Mouse (Mus musculus) heart, embryonic 16.5 days (tissue): ENCODE measurements at regions not wholly inside any gene's neighbourhood (a gene's known extent, or its start where the extent isn't known, plus 50 kb on each side); places are given as distances from the start of the nearest gene placed in this dataset.

Source experiments
- ATAC-seq: fragments of 200-750 bp; cut with Nextera tagmentation; replicated peaks from 2 replicates; pipeline ENCODE4 v1.8.0; 2017; ENCODE audit warnings: moderate number of reproducible peaks; ENCODE audit not compliant: insufficient read depth, low FRiP score; ENCODE audit errors: extremely low read depth
- H3K27ac ChIP-seq: fragments of 300-500 bp; sonication (generic); 2 replicates; pipeline ENCODE4 v1.5.1; 2014; ENCODE audit warnings: mild to moderate bottlenecking, low read length, control low read depth, moderate library complexity
- H3K27me3 ChIP-seq: fragments of 300-500 bp; sonication (generic); 2 replicates; pipeline ENCODE4 v1.6.1; 2014; ENCODE audit warnings: low read length, mixed read lengths; ENCODE audit not compliant: control insufficient read depth, insufficient read depth
- H3K36me3 ChIP-seq: fragments of 300-500 bp; sonication (generic); 2 replicates; pipeline ENCODE4 v1.6.1; 2014; ENCODE audit not compliant: control insufficient read depth, insufficient read depth
- H3K4me1 ChIP-seq: fragments of 300-500 bp; sonication (generic); 2 replicates; pipeline ENCODE4 v1.6.1; 2014; ENCODE audit warnings: low read length, mixed read lengths; ENCODE audit not compliant: control insufficient read depth, insufficient read depth
- H3K4me2 ChIP-seq: fragments of 300-500 bp; sonication (generic); 2 replicates; pipeline ENCODE4 v1.6.1; 2014; ENCODE audit warnings: low read depth, mild to moderate bottlenecking, control low read depth, low read length
- H3K4me3 ChIP-seq: fragments of 300-500 bp; sonication (generic); 2 replicates; pipeline ENCODE4 v1.5.1; 2014; ENCODE audit warnings: mild to moderate bottlenecking, control low read depth, low read length
- H3K9ac ChIP-seq: fragments of 300-500 bp; sonication (generic); 2 replicates; pipeline ENCODE4 v1.6.1; 2014; ENCODE audit warnings: low read length, control low read depth
- H3K9me3 ChIP-seq: fragments of 300-500 bp; sonication (generic); replicated peaks from 2 replicates; pipeline ENCODE4 v1.6.1; 2016; ENCODE audit warnings: low read length; ENCODE audit not compliant: control insufficient read depth
- WGBS: fragments of 180-500 bp; shearing (Covaris S2); extraction: QIAGEN DNeasy Blood & Tissue Kit; methylation state at CpG from one replicate; pipeline ENCODE4 v1.1.7; 2014; 5-methylcytosine and 5-hydroxymethylcytosine counted together

DNA sequence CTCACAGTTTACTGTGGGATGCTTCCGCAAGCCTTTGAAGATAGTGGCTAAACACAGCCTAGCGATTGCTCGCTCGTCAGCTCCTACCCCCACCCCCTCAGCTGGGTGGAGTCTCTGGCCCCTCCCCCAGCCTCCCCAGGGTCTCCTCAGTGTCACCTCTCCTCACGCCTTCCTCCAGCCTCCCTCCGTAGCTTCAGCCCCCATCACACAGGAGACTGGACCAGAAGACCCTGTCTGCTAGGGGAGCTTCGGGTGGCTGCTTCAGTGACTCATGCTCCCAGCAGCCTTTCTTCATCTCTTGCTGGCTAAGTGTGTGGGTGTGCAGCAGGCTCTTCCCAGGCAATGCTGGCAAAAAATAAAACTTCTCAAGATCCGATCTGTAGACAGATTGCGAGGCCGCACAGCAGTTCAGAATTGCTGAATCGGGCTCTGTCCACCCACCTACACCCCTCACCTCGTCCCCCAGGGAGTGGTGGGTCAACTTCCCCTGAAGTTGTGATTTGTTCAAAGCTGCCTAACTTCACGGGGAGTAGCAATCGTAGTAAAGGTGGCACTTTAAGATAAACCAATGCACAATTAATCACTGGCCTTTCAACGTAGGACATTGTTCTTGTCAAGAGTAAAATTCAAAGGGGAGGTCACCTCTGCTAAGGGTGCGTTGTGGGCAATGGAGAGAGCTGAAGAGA lies 61.2 kb upstream of the Ankrd28 start:
- peak overlapping the region; percentile 43; the same call in 1 of the 2 replicates for H3K27ac ChIP-seq
- 13% methylated on average over 16 of the region's 16 CpGs for WGBS
- H3K4me2 ChIP-seq = peak overlapping the region; percentile 57
- H3K27me3 ChIP-seq = no peaks in the 10 kb centered on the region
- peak overlapping the region; percentile 15; the same call in 1 of the 2 replicates for H3K4me3 ChIP-seq
- H3K9ac ChIP-seq = peak overlapping the region; percentile 23; the same call in 1 of the 2 replicates
- no peaks in the 10 kb centered on the region for H3K36me3 ChIP-seq
- H3K4me1 ChIP-seq = peaks cover 6% of the 10 kb centered on the region; the same call in 1 of the 2 replicates
- ATAC-seq = peak; percentile 86
- no peaks in the 10 kb centered on the region for H3K9me3 ChIP-seq

DNA sequence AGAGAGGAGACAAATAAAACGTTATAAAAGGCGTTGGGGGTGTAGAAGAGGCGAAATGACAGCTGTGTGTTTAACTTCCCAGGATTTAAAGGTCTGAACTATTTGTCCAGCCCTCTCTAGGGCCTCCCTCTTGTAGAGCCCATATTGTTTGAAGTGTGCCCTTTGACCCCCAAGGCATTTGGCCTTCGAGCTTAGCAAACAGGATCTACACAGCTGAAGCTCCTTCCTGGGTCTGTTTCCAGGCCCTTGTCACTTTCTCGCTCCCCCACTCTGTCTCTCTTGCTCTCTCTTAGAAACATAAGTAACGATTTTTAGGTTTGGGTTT lies 61.7 kb upstream of the Ankrd28 start:
- Histone ChIP-seq H3K4me1 (peaks cover 6% of the 10 kb centered on the region; the same call in 1 of the 2 replicates), H3K9ac (no peak overlapping the region), H3K27ac (no peak overlapping the region; the same call in 1 of the 2 replicates), H3K9me3 (no peaks in the 10 kb centered on the region), H3K36me3 (no peaks in the 10 kb centered on the region), H3K4me3 (no peak overlapping the region), H3K27me3 (no peaks in the 10 kb centered on the region), H3K4me2 (no peak overlapping the region)
- WGBS = 45% methylated on average over 6 of the region's 6 CpGs
- ATAC-seq = no peak

DNA sequence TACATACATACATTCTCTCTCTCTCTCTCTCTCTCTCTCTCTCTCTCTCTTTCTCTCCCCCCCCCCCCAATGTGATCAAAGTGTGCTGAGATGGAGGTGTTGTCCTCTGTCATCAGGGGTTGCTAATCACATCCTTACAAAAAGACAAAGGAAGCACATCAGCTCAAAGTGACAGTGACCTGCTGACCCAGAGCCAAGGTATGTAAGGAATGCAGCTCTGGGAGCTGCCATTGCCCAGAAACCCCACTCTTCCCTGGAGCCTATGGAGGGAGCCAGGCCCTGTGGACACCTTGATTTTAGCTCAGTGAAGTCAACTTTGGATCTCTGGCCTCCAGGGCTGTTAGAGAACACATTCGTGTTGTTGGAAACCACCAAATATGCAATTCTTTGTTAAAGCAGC lies 66.0 kb upstream of the Ankrd28 start:
- Histone ChIP-seq H3K4me2 (no peak overlapping the region), H3K9ac (no peak overlapping the region), H3K9me3 (no peaks in the 10 kb centered on the region), H3K27ac (no peak overlapping the region), H3K36me3 (no peaks in the 10 kb centered on the region), H3K27me3 (no peaks in the 10 kb centered on the region), H3K4me1 (peaks cover 5% of the 10 kb centered on the region; the same call in 1 of the 2 replicates), H3K4me3 (no peak overlapping the region)
- ATAC-seq = no peak
- WGBS = 61% methylated on average over 1 of the region's 1 CpGs

DNA sequence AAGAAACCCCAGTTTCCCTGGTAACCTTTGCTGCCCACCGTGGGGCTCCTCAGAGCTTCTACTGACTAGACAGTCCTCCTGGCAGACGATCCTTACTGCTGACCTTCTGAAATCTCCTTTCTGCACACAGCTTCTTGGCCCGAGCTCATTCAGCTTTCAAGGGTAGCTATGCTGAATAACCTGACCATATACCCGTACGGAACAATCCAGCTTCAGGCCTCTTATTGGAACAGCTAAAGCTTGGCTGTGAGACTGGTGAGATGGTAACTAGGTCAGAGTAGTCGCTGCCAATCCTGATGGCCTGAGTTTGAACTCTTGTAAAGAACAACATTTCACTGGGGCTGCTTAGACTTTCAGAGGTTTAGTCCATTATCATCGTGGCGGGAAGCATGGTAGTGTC lies 69.1 kb upstream of the Ankrd28 start:
- no peak for ATAC-seq
- Histone ChIP-seq H3K27me3 (no peaks in the 10 kb centered on the region), H3K4me3 (no peak overlapping the region), H3K9me3 (no peaks in the 10 kb centered on the region), H3K36me3 (no peaks in the 10 kb centered on the region), H3K4me1 (peaks cover 10% of the 10 kb centered on the region), H3K4me2 (no peak overlapping the region), H3K9ac (no peak overlapping the region), H3K27ac (no peak overlapping the region)
- 73% methylated on average over 8 of the region's 8 CpGs for WGBS

DNA sequence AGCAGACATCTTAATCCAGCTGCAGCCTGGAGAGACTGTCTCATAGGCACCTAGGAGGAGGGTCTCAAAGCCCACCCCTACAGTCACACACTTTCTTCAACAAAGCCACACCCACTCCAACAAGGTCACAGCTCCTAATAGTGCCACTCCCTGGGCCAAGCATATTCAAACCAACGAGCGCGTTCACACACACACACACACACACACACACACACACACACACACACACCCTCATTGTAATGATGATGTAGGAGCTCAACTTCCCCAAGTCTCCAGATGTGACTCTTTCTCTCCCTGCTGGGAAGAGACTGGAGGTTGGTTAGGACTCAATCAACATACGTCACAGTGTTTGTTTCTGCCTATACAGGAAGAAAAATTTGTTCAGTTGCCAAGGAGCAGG lies 69.5 kb upstream of the Ankrd28 start:
- H3K4me1 ChIP-seq = peaks cover 10% of the 10 kb centered on the region
- H3K4me3 ChIP-seq = no peak overlapping the region
- no peak overlapping the region for H3K9ac ChIP-seq
- WGBS = 74% methylated on average over 4 of the region's 4 CpGs
- H3K27me3 ChIP-seq = no peaks in the 10 kb centered on the region
- ATAC-seq = no peak
- H3K9me3 ChIP-seq = no peaks in the 10 kb centered on the region
- no peaks in the 10 kb centered on the region for H3K36me3 ChIP-seq
- no peak overlapping the region for H3K4me2 ChIP-seq
- no peak overlapping the region for H3K27ac ChIP-seq

DNA sequence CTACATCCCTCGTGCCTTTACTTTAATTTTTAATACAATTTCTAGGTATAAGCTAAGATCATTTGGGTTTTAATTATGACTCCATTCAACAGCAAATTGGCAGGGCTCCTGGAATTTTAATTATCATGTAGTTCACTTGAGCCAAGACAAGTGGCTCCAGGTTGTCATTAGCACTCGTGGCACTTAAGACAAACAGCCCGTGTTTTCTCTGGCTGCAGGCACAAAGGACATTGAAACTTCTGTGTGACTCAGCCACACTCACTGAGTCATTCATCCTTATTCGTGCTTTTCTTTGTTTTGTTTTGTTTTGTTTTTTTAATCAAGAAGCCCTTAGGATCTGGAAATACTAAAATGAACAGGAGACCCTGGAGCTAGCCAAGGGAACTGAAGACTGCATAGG lies 71.5 kb upstream of the Ankrd28 start:
- H3K27ac ChIP-seq = peak overlapping the region; percentile 36; the same call in 1 of the 2 replicates
- WGBS = 24% methylated on average over 4 of the region's 4 CpGs
- H3K9me3 ChIP-seq = no peaks in the 10 kb centered on the region
- H3K9ac ChIP-seq = no peak overlapping the region
- H3K36me3 ChIP-seq = no peaks in the 10 kb centered on the region
- no peak overlapping the region for H3K4me2 ChIP-seq
- ATAC-seq = no peak
- peaks cover 10% of the 10 kb centered on the region for H3K4me1 ChIP-seq
- no peak overlapping the region for H3K4me3 ChIP-seq
- H3K27me3 ChIP-seq = no peaks in the 10 kb centered on the region

DNA sequence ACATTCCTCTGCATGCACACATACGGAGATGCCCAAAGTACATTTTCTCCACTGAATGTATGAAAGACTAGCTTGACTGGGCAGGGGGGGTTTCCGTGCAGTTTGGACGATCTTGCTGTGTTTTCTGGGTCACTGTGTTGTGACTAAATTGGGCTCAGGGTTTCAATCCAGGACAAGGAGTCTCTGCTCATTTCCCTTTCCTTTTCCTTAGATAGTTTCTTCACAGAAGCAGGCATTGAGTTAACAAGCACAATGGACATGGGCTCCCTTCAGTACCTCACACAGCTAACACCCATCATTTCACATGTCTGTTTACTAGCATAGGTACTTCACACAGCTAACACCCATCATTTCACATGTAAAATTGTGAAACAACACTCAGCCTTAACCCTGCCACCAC lies 73.2 kb upstream of the Ankrd28 start:
- no peak for ATAC-seq
- Histone ChIP-seq H3K4me1 (peaks cover 10% of the 10 kb centered on the region), H3K4me2 (no peak overlapping the region), H3K4me3 (no peak overlapping the region), H3K27ac (no peak overlapping the region), H3K27me3 (no peaks in the 10 kb centered on the region), H3K36me3 (no peaks in the 10 kb centered on the region), H3K9me3 (no peaks in the 10 kb centered on the region), H3K9ac (no peak overlapping the region)
- 56% methylated on average over 3 of the region's 3 CpGs for WGBS

DNA sequence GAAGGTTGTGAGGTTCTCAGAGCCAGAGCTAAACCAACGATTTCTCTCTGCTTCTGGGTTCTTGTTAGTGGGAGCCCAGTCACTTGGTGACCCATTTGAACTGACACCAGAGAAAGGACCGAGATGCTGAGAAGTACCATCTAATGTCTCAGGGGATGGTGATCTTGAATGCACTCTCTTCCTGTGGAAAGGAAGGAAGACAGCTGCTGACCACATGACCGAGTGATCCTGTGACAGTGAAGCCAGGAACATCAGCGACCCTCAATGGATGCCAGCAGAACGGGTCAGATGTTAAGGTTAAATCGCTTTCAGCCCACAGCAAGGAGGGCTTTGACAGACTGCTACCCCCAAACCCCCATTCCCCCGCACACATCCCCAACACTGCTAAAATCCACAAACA lies 78.1 kb upstream of the Ankrd28 start:
- H3K27me3 ChIP-seq = no peaks in the 10 kb centered on the region
- no peak overlapping the region for H3K4me3 ChIP-seq
- H3K4me1 ChIP-seq = no peaks in the 10 kb centered on the region
- no peaks in the 10 kb centered on the region for H3K9me3 ChIP-seq
- no peaks in the 10 kb centered on the region for H3K36me3 ChIP-seq
- 58% methylated on average over 7 of the region's 7 CpGs for WGBS
- no peak overlapping the region for H3K9ac ChIP-seq
- no peak overlapping the region for H3K27ac ChIP-seq
- ATAC-seq = no peak
- no peak overlapping the region for H3K4me2 ChIP-seq

DNA sequence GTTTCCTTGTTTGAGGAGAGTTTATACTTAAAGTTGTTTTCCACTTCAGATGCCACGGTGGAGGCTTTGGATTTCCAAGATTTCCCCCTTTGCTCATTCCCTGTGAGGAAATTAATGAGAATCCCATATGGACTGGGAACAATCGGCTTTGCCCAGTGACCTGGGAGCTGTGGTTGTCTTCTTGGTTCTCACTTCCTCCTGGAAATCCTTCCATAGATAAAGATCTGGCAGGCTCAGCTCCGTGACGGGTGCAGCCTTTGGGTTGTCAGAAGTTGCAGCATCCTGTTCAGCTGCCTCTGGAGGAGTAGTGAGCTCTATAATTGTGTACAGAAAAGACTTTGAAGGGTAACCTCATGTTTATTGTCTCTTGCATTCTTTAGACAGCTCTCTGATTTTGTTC lies 78.8 kb upstream of the Ankrd28 start:
- WGBS = 44% methylated on average over 4 of the region's 4 CpGs
- H3K27ac ChIP-seq = peak overlapping the region; percentile 61
- H3K36me3 ChIP-seq = no peaks in the 10 kb centered on the region
- H3K4me3 ChIP-seq = no peak overlapping the region
- H3K4me2 ChIP-seq = no peak overlapping the region
- H3K9ac ChIP-seq = no peak overlapping the region
- 0 out of 2 replicates have a peak, but pooled peaks have one; percentile 10 for ATAC-seq
- H3K9me3 ChIP-seq = no peaks in the 10 kb centered on the region
- H3K4me1 ChIP-seq = no peaks in the 10 kb centered on the region
- no peaks in the 10 kb centered on the region for H3K27me3 ChIP-seq
